Mouse (Mus musculus) splenic B cell, adult 2 months (primary cell): ENCODE results near the gene Lyar.

Experiments
- DNase-seq: peaks from one replicate; pipeline ENCODE4 v3.0.0-alpha.2; 2011; ENCODE audit warnings: low read depth, low spot score
- H3K27me3 ChIP-seq: 2 replicates; pipeline ENCODE4 v1.6.1; 2012; ENCODE audit warnings: mild to moderate bottlenecking, low read length, moderate library complexity, mixed read lengths; ENCODE audit not compliant: control insufficient read depth, poor library complexity, insufficient read depth, severe bottlenecking
- H3K36me3 ChIP-seq: 2 replicates; pipeline ENCODE4 v1.6.1; 2012; ENCODE audit warnings: mild to moderate bottlenecking, low read length, moderate library complexity, mixed read lengths; ENCODE audit not compliant: control insufficient read depth, poor library complexity, insufficient read depth, severe bottlenecking

Lyar gene

DNA sequence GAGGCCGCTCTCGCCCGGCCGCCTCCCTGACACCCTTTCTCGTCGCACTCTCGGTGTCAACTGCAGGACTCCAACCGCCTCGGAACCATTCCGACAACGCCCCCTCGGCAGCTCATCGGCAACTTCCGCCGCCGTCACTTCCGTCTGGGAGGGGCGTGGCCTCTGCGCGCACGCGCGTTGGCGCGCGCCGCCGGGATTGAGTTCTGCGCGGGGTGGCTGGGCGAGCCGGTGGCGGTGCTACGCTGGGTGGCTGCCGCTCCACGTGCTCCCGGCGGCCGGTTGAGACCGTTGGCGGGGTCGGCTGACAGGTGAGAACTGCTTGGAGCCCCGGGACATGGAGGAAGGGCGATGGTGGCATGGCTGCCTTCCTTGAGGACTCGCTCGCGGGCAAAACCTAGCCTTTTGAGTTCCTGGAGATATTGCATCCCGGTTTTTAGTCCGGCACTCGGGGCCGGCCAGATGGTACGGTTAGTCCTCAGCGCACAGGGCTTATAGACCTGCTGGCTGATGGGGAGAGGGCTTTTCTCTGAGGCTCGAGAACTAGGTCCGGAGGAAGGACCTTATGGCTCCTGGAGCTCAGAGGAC lies at the start of gene Lyar, which contains the start of gene Zbtb49:
Lyar (plus strand) TSS at position 143 of the 585 bp plus-strand sequence.
Zbtb49 (minus strand) TSS at position 130 of the 585 bp plus-strand sequence.
- no peaks in the 10 kb centered on the region for H3K36me3 ChIP-seq
- H3K27me3 ChIP-seq = no peaks in the 10 kb centered on the region
- peak; percentile 95 for DNase-seq

DNA sequence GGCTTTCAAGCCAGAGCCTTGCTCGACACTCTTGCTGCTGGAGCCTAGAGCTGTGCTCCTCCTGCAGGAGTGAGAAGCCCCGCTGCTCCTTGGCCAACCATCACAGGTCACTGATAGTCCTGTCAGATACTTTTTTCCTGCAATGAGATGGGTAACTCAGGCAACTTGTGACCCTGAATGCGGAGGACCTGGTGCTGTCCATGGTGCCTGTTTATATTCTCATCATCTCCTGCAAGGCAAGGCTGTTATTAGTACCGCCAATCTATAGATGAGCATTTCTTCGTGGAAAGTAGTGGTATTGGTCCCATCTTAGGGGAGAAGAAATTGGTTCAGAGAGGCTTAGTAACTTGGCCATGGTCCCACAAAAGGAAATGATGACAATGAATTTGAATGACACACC lies 46.5 kb upstream of the Lyar start:
- H3K36me3 ChIP-seq = no peaks in the 10 kb centered on the region
- DNase-seq = no peak
- no peaks in the 10 kb centered on the region for H3K27me3 ChIP-seq

DNA sequence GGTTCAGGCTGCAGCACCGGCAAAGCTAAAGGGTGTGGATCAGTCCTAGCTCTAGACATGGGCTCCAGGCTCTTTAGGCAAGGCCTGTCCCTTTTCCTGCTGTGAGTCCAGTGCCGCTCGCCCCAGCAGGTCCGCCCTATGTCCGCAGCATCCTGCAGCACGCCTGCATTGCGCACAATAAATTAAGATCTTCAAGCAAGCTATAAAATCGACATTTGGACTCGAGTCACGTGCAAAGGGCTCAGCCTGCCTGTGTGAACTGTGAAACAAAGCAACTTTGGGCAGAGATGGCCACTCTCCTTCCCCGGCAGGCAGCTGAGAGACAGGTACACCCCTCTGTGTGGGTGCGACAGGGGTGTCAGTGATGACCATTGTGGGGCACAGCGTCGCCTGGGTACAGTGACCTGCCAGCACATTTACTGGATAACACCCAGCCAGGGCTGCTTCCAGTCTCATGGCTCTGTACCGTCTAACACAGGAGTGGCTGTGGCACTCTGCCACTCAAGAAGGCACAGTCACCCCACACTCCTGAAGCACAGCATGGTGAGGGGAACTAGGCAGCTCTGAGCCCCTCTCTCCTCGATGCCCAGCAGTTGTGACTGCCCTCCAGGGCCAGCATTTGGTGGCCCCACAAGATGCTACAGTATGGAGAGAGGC lies 45.9 kb upstream of the Lyar start:
- no peaks in the 10 kb centered on the region for H3K27me3 ChIP-seq
- DNase-seq = no peak
- no peaks in the 10 kb centered on the region for H3K36me3 ChIP-seq

DNA sequence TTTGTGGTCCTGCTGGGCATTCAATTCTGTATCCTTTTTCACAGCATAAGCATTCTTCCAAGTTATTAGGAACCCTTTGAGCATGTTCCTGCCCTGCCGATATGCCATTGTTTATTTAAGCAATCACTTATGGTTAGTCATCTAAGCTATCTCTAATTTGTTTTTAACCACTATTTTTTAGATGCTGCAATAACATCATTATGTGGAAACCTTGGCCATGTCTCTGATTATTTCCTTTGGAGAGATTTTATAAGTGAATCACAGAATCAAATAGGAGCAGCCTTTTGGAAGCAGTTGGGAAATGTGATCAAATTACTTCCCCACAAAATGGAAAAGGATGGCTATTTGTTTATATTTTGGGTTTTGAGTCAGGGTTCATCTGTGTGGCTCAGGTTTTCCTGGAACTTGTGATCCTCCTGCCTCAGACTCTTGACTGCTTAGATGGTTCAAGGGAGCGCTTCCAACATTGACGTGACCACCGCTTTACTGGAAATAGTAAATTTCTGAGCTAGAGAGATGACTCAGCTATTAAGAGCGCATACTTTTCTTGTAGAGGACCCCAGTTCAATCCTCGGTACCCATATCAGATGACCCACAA lies 35.5 kb upstream of the Lyar start:
- Histone ChIP-seq H3K27me3 (no peaks in the 10 kb centered on the region), H3K36me3 (no peaks in the 10 kb centered on the region)
- no peak for DNase-seq

DNA sequence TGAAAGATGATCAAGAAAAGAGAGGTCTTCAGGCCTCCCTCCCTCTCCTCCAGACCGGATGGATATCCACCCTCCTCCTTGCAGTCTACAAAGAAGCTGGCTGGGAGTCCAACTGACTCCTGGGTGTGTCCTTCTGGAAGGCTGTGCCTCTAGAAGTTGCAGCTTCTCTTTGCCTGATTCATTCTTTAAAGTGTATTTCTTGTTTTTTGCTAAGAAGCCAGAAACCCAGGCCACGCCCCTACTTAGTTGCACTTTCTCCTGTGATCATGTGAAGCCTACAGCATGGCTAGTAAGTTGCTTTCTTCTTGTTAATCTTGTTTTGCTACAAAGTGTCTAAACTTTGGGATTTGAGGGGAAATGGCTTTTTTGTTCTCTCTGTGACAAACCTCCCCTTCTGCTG lies 33.3 kb upstream of the Lyar start:
- H3K36me3 ChIP-seq = no peaks in the 10 kb centered on the region
- DNase-seq = no peak
- H3K27me3 ChIP-seq = no peaks in the 10 kb centered on the region

DNA sequence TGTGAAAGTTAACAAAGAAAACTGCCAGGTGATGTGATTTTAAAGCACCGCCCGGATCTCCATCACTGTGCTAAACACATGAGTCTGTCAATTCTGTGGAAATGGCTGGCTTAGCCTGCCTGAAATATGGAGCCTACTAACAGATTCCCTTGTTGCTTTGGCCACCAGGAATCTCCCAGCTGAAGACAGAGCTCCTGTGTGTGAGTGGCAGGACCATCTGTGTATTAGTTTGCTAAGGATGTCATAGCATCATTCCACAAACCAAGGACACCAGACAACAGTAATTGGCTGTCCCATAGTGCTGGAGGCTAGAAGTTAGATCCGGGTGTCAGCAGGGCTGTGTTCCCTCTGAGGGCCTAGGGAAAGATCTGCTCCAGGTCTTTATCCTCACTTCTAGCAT lies 29.4 kb upstream of the Lyar start:
- Histone ChIP-seq H3K36me3 (no peaks in the 10 kb centered on the region), H3K27me3 (no peaks in the 10 kb centered on the region)
- no peak for DNase-seq

DNA sequence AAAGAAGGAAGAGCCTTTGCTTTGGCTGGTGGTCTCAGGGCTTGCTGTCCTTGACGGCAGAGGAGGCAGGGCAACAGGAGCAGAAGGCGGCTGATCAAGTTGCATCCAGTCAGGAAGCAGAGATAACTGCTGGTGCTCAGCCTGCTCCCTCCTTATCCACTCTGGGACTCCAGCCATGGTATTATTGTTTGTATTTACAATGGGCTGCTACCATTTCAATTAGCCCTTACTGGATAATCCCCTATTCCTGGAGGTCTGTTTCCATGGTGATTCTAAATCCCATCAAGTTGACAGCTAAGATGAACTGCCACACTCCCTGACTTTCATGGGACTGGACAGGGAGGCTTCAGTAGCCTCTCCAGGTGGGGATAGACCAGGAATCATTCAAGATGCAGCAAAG lies 25.3 kb upstream of the Lyar start:
- Histone ChIP-seq H3K27me3 (no peaks in the 10 kb centered on the region), H3K36me3 (no peaks in the 10 kb centered on the region)
- no peak for DNase-seq

DNA sequence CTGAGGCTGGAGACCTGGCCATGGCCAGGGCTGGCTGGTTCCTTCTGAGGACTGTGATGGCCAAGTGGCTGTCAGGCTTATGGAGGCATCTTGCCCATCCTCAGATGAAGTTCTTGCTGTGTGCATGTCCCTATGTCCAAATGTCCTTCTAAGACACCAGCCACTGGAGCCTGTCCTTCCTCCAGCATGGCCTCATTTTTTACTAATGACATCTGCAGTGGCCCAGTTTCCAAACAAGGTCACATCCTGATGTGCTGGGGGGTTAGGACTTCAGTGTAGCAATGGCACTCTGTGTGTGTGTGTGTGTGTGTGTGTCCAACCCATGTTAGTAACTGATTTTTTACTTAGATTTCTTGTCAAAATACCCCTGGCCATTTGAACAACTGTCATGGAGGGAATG lies 24.3 kb upstream of the Lyar start:
- Histone ChIP-seq H3K27me3 (no peaks in the 10 kb centered on the region), H3K36me3 (0 out of 2 replicates have a peak, but pooled peaks cover 1% of the 10 kb centered on the region)
- DNase-seq = no peak

DNA sequence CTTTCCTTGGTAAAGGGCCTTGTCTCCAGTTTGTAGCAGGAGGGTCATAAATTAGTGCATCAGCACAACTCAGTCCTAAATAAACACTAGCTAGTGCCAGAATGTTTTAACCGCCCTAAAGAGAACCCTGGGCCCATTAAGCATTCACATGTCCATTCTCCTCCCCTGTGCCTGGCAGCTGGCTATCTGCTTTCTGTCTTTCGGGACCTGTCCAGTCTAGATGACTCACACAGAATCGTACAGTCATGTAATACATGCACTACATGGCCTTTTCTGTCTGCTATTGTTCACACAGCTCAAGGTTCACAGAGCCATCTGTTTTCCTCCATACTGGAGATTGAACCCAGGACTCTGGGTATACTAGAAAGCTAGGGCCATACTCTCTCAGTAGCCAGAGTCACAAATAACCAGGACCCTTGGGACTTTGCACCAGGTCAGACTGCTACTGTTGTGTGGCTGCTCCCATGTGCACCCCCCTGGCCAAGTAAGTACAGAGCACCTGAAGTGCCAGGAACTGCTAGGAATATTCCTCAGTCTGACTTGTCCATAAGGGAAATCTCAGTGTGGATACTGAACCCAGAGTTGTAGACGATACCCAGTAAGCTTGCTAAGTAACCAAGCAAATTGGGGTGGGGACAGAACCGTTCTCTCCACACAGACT lies 23.3 kb upstream of the Lyar start:
- no peak for DNase-seq
- peaks cover 2% of the 10 kb centered on the region; the same call in 1 of the 2 replicates for H3K36me3 ChIP-seq
- no peaks in the 10 kb centered on the region for H3K27me3 ChIP-seq

DNA sequence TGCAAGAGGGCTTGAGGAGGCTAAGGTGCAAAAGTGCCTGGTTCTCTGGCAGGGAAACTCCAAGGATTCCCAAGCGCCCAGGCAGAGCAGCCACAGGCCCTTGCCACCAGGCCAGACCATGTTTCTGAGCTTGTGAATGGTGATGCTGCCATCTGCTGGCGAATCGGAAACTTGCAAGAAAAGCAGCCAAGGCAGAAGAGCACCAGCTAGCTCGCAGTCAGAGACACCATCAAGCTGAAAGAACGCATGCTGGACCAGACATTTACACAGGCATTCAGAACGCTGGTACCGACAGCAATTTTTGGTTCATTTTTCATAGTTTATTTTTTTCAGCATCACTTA lies 22.8 kb upstream of the Lyar start:
- Histone ChIP-seq H3K27me3 (no peaks in the 10 kb centered on the region), H3K36me3 (peaks cover 2% of the 10 kb centered on the region; the same call in 1 of the 2 replicates)
- DNase-seq = peak; percentile 82

DNA sequence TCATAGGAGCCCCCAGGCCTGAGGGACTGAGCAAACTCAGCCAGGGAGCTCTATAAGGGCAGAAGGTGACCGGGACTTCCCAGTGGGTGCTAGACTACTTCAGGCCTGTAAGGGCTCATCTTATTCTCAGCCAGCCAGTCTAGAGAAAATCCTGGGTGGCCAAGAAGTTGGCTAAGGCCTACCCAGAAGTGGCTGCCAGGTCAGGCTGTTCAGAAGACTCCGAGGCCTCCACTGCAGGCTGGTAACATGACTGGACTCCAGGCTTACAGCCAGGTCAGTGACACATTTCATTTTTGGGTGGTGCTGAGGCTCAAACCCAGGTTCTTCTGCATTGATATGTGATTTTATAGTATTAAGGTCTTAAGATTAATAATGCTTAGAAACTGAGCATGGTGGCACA lies 20.6 kb upstream of the Lyar start:
- peaks cover 7% of the 10 kb centered on the region for H3K36me3 ChIP-seq
- DNase-seq = no peak
- H3K27me3 ChIP-seq = no peaks in the 10 kb centered on the region

DNA sequence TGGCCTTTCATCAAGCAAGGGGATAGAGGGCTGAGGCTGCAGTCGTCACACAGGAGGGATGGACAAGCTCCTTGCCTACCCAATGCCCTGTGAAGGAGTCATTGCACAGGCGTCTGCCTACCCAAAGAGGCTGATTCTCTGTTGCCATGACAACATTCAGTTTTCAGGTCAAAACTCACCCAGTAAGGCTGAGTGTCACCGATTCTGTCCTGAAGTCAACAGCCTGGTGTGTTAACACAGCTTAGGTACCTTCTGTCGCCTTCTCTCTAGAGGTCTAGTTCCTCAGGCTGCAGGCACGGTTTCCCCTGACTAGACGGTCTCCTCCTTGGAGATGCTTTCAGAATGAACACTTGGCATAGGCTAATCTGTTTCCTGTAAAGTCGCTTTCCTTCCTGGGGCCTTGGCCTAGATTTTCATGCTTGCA lies 15.0 kb upstream of the Lyar start:
- no peaks in the 10 kb centered on the region for H3K27me3 ChIP-seq

DNA sequence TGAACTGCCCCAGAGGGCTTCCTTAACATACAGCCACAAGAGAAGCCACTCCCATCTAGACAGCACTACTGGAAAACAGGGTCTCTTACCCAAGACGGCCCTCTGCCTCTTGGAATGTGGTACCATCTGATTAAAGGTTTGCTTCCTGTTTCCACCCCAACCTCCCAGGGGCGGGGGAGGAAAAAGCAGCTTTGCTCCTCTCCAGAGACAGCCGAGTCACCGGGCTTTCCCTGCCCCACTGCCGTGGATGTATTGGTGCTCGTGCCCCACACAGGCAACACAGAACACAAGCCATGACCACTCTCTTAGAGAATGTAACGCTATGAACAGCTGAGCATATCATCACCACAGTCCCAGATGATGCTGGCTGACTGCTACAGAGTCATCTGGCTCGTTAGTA lies 11.3 kb upstream of the Lyar start:
- DNase-seq = no peak
- Histone ChIP-seq H3K27me3 (no peaks in the 10 kb centered on the region), H3K36me3 (peaks cover 6% of the 10 kb centered on the region)

More for the DNA sequence above, 15.0 kb upstream of the Lyar start:
- H3K36me3 ChIP-seq = peaks cover 13% of the 10 kb centered on the region
- DNase-seq = no peak

DNA sequence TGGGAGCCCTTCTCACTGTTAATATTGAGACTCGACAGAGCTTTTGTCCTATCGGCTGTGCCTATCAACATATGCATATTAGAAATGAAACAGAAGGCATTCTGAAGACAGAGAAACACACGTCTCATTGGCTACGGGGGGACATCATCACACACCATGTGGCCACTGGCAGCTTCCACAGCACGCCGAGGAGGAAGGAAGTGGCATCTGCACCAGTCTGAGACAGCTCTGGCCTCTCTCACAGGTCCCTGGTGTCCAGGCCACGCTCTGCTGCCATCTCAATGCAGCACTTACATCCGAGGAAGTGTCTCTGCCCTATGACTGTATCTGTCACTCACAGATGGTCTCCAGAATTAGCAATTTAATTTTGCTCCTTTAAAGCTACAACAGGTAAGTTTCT lies 8.6 kb upstream of the Lyar start:
- Histone ChIP-seq H3K36me3 (peaks cover 3% of the 10 kb centered on the region), H3K27me3 (no peaks in the 10 kb centered on the region)
- peak; percentile 88 for DNase-seq

DNA sequence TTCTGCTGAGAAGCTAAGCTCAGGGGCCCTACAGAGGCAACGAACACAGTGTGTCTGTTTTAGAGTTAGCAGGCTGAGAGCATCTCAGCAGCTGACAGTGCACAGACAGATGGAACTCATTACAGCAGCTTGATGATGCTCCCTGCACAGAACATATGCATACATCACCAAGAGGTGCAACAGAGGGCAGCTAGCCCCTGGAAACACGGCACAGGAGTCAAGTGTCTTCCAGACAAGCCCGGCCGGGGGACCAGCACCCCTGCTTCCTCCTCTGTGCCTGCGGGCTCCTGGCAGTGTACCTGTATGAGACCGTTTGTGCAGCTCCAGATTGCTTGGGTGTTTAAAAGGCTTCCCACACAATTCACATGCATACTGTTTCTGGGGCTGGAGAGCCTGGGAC lies 7.3 kb upstream of the Lyar start:
- no peak for DNase-seq

More for the DNA sequence above, 7.3 kb upstream of the Lyar start:
- Histone ChIP-seq H3K36me3 (no peaks in the 10 kb centered on the region; the same call in none of the 2 replicates), H3K27me3 (no peaks in the 10 kb centered on the region)
